Mouse (Mus musculus) neural tube, embryonic 14.5 days (tissue): ENCODE measurements at regions not wholly inside any gene's neighbourhood (a gene's known extent, or its start where the extent isn't known, plus 50 kb on each side); places are given as distances from the start of the nearest gene placed in this dataset.

Experiments
- ATAC-seq: fragments of 200-750 bp; cut with Nextera tagmentation; 2 replicates; pipeline ENCODE4 v1.8.0; 2017; ENCODE audit warnings: low read depth, mild to moderate bottlenecking, moderate TSS enrichment, moderate library complexity
- H3K27ac ChIP-seq: fragments of 300-500 bp; sonication (generic); 2 replicates; pipeline ENCODE4 v1.5.1; 2014; ENCODE audit warnings: low read depth, mild to moderate bottlenecking, control low read depth, low read length, moderate library complexity, mixed read lengths
- H3K27me3 ChIP-seq: fragments of 300-500 bp; sonication (generic); 2 replicates; pipeline ENCODE4 v1.6.1; 2014; ENCODE audit warnings: low read length; ENCODE audit not compliant: control insufficient read depth, insufficient read depth
- H3K36me3 ChIP-seq: fragments of 300-500 bp; sonication (generic); 2 replicates; pipeline ENCODE4 v1.6.1; 2014; ENCODE audit warnings: low read length, mixed read lengths; ENCODE audit not compliant: control insufficient read depth, insufficient read depth
- H3K4me1 ChIP-seq: fragments of 300-500 bp; sonication (generic); 2 replicates; pipeline ENCODE4 v1.6.1; 2014; ENCODE audit warnings: low read length; ENCODE audit not compliant: control insufficient read depth, insufficient read depth
- H3K4me2 ChIP-seq: fragments of 300-500 bp; sonication (generic); 2 replicates; pipeline ENCODE4 v1.6.1; 2014; ENCODE audit warnings: mild to moderate bottlenecking, low read depth, low read length, control low read depth
- H3K4me3 ChIP-seq: fragments of 300-500 bp; sonication (generic); 2 replicates; pipeline ENCODE4 v1.5.1; 2014; ENCODE audit warnings: low read depth, low read length, control low read depth, mixed read lengths
- H3K9ac ChIP-seq: fragments of 300-500 bp; sonication (generic); replicated peaks from 2 replicates; pipeline ENCODE4 v1.6.1; 2014; ENCODE audit warnings: low read depth, mild to moderate bottlenecking, control low read depth, low read length, mixed read lengths
- H3K9me3 ChIP-seq: fragments of 300-500 bp; sonication (generic); 2 replicates; pipeline ENCODE4 v1.6.1; 2016; ENCODE audit warnings: low read length; ENCODE audit not compliant: control insufficient read depth
- WGBS: fragments of 180-500 bp; shearing (Covaris S2); extraction: QIAGEN DNeasy Blood & Tissue Kit; methylation state at CpG from one replicate; pipeline ENCODE4 v1.1.7; 2014; 5-methylcytosine and 5-hydroxymethylcytosine counted together

DNA sequence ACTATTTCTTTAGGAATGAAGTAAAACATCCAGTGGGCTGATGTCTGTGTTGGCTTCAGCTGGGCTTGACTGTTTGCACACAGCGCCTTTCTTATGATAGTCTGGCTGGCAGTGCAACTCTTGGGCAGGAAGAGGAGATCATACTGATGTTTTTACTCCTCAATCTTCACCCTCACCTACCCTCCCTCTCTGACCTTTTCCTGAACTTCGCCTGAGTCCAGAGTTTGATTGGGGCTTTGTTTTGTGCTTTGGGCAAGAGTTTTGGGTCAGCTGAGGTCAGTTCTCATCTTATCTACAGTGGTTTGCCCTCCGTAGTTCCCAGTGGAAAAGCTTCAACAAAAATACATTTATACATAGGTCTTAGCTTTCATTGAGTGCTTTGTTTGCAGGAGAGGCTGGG lies 118.1 kb upstream of the Dpt start:
- Histone ChIP-seq H3K36me3 (no peaks in the 10 kb centered on the region), H3K27me3 (no peaks in the 10 kb centered on the region), H3K9me3 (no peaks in the 10 kb centered on the region), H3K27ac (no peak overlapping the region), H3K9ac (no peak overlapping the region), H3K4me3 (no peak overlapping the region), H3K4me1 (no peaks in the 10 kb centered on the region), H3K4me2 (no peak overlapping the region)
- WGBS: 82% methylated on average over 3 of the region's 3 CpGs
- no peak for ATAC-seq

DNA sequence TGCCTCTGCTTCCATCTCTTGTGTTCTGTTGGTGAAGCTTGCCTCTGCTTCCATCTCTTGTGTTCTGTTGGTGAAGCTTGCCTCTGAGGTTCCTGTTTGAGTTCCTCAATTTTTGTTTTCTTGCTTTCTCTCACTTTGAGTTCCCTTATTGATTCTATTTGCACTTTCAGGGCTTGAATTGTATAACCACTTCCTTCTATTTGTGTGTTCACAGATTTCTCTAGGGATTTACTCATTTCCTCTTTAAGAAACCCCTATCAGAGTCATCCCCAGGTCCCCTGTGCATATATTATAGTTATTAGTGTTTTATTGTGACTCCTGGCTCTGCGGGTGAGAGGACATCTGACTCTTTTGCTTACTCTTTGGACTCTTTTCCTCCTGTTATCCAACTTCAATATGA lies 144.2 kb upstream of the Dpt start:
- no peak overlapping the region for H3K4me2 ChIP-seq
- no peak overlapping the region for H3K4me3 ChIP-seq
- WGBS: 93% methylated on average over 1 of the region's 1 CpGs
- H3K36me3 ChIP-seq: no peaks in the 10 kb centered on the region
- no peaks in the 10 kb centered on the region for H3K9me3 ChIP-seq
- ATAC-seq: no peak
- no peak overlapping the region for H3K9ac ChIP-seq
- H3K4me1 ChIP-seq: no peaks in the 10 kb centered on the region
- no peak overlapping the region for H3K27ac ChIP-seq
- no peaks in the 10 kb centered on the region for H3K27me3 ChIP-seq

- 90% methylated on average over 7 of the region's 7 CpGs for WGBS
- no peak overlapping the region for H3K9ac ChIP-seq
- no peak overlapping the region for H3K4me2 ChIP-seq
- ATAC-seq: no peak
- no peaks in the 10 kb centered on the region for H3K36me3 ChIP-seq
- no peak overlapping the region for H3K27ac ChIP-seq
- H3K4me1 ChIP-seq: no peaks in the 10 kb centered on the region
- no peak overlapping the region for H3K4me3 ChIP-seq
- H3K27me3 ChIP-seq: no peaks in the 10 kb centered on the region
- no peaks in the 10 kb centered on the region for H3K9me3 ChIP-seq
Measured at GRCm38 (mm10) chr1:164637901-164638462, 158.5 kb upstream of the Dpt start.

DNA sequence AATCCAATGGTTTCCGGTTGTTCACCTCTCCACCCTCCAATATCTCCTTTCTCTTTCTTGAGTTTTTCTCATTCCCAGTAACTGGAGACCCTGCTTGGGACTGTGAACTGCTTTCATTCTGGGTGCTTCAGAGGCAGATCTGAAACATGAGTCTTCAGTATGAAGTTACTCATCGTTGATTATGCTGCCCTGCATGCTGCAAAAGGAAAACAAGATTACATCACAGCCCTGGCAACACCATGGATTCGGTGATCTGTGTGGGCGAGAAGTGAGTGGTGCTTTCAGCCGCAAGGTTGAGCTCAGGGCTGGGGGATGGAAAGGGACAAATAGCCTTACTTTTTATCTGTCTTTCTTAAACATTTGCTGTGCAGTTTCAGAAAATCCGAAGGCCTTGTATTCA lies 164.8 kb upstream of the Dpt start:
- no peaks in the 10 kb centered on the region for H3K9me3 ChIP-seq
- no peak overlapping the region for H3K4me3 ChIP-seq
- no peak overlapping the region for H3K4me2 ChIP-seq
- no peak overlapping the region for H3K9ac ChIP-seq
- H3K4me1 ChIP-seq: no peaks in the 10 kb centered on the region
- ATAC-seq: no peak
- H3K27me3 ChIP-seq: no peaks in the 10 kb centered on the region
- 90% methylated on average over 6 of the region's 6 CpGs for WGBS
- H3K36me3 ChIP-seq: no peaks in the 10 kb centered on the region
- H3K27ac ChIP-seq: no peak overlapping the region

- Histone ChIP-seq H3K9me3 (no peaks in the 10 kb centered on the region), H3K4me2 (no peak overlapping the region), H3K27me3 (no peaks in the 10 kb centered on the region), H3K36me3 (no peaks in the 10 kb centered on the region), H3K27ac (no peak overlapping the region), H3K4me1 (no peaks in the 10 kb centered on the region), H3K4me3 (no peak overlapping the region), H3K9ac (no peak overlapping the region)
- WGBS: 87% methylated on average over 8 of the region's 8 CpGs
- ATAC-seq: no peak
Measured at GRCm38 (mm10) chr1:164628840-164629239, 167.6 kb upstream of the Dpt start.

- no peak overlapping the region for H3K4me3 ChIP-seq
- no peak overlapping the region for H3K4me2 ChIP-seq
- 96% methylated on average over 4 of the region's 4 CpGs for WGBS
- no peaks in the 10 kb centered on the region for H3K9me3 ChIP-seq
- no peaks in the 10 kb centered on the region for H3K4me1 ChIP-seq
- H3K27ac ChIP-seq: no peak overlapping the region
- no peaks in the 10 kb centered on the region for H3K36me3 ChIP-seq
- no peak for ATAC-seq
- H3K9ac ChIP-seq: no peak overlapping the region
- no peaks in the 10 kb centered on the region for H3K27me3 ChIP-seq
Measured at GRCm38 (mm10) chr1:164622946-164623345, 164.8 kb upstream of the Atp1b1 start.

DNA sequence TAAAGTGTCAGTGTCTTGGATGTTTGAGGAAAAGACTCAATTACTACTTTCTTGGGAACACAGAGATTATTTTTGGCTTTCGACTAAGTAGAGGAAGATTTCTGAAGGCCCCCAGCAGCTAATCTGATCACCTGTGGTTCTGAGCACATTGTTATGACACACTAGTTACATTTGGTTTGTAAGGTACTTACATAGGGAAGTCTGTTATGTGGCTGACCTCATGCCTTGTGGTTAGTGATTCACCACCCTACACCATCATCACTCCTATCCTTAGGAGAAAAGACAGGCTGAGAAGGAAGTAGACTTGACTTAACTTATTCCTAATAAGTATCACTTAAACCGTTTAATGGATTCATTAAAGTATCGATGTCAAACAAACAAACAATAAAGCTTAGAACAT lies 164.3 kb upstream of the Atp1b1 start:
- no peak overlapping the region for H3K4me3 ChIP-seq
- H3K9me3 ChIP-seq: no peaks in the 10 kb centered on the region
- H3K4me2 ChIP-seq: no peak overlapping the region
- ATAC-seq: no peak
- WGBS: 96% methylated on average over 3 of the region's 3 CpGs
- H3K4me1 ChIP-seq: no peaks in the 10 kb centered on the region
- no peaks in the 10 kb centered on the region for H3K27me3 ChIP-seq
- H3K36me3 ChIP-seq: no peaks in the 10 kb centered on the region
- no peak overlapping the region for H3K27ac ChIP-seq
- H3K9ac ChIP-seq: no peak overlapping the region

- WGBS: 98% methylated on average over 1 of the region's 1 CpGs
- Histone ChIP-seq H3K9me3 (no peaks in the 10 kb centered on the region), H3K4me1 (no peaks in the 10 kb centered on the region), H3K27me3 (no peaks in the 10 kb centered on the region), H3K27ac (no peak overlapping the region), H3K4me3 (no peak overlapping the region), H3K9ac (no peak overlapping the region), H3K4me2 (no peak overlapping the region), H3K36me3 (no peaks in the 10 kb centered on the region)
- no peak for ATAC-seq
Measured at GRCm38 (mm10) chr1:164620129-164620528, 162.0 kb upstream of the Atp1b1 start.

DNA sequence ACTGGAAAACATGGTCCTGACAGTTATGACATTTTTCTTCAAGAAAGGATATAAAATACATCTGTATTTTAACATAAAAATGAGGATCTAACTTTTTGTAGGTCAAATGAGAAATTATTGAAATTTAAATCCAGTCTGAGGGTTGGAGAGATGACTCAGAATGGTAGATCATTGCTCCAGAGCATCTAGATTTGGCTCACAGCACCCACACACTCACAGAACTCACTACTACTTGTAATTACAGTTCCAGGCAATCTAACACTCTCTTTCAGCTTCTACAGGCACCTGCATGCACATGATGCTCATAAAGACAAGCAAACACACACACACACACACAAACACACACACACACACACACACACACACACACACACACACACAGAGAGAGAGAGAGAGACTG lies 159.7 kb upstream of the Atp1b1 start:
- Histone ChIP-seq H3K27me3 (no peaks in the 10 kb centered on the region), H3K9me3 (no peaks in the 10 kb centered on the region), H3K4me3 (no peak overlapping the region), H3K27ac (no peak overlapping the region), H3K4me2 (no peak overlapping the region), H3K9ac (no peak overlapping the region), H3K4me1 (no peaks in the 10 kb centered on the region), H3K36me3 (no peaks in the 10 kb centered on the region)
- ATAC-seq: no peak

GRCm38 (mm10) chr1:164607061-164607460 lies 148.9 kb upstream of the Atp1b1 start:
- H3K9me3 ChIP-seq: no peaks in the 10 kb centered on the region
- H3K27ac ChIP-seq: no peak overlapping the region
- H3K9ac ChIP-seq: no peak overlapping the region
- no peak overlapping the region for H3K4me3 ChIP-seq
- H3K4me2 ChIP-seq: no peak overlapping the region
- no peaks in the 10 kb centered on the region for H3K27me3 ChIP-seq
- 81% methylated on average over 5 of the region's 5 CpGs for WGBS
- no peak for ATAC-seq
- H3K36me3 ChIP-seq: no peaks in the 10 kb centered on the region
- no peaks in the 10 kb centered on the region for H3K4me1 ChIP-seq
